Mouse (Mus musculus) CH12.LX (cell line): ENCODE data around the gene Fntb. TPM values are rescaled to one million over a fixed set of nuclear protein-coding genes. Genes with fewer than 3 reads are reported as not detected.

Experiments
- DNase-seq: peaks from one replicate; pipeline ENCODE4 v3.0.0-alpha.2; 2013; ENCODE audit errors: extremely low read depth
- H3K27ac ChIP-seq: 2 replicates; pipeline ENCODE4 v1.5.1; 2012; ENCODE audit warnings: low read depth, mild to moderate bottlenecking, control low read depth, moderate library complexity; ENCODE audit not compliant: insufficient read depth
- H3K27me3 ChIP-seq: replicated peaks from 2 replicates; pipeline ENCODE3; 2012; ENCODE audit warnings: inconsistent platforms
- H3K36me3 ChIP-seq, 2 experiments: replicated peaks in 1 of 2; 2 replicates each; pipeline versions ENCODE3 to v1.6.1; 2012; ENCODE audit warnings: inconsistent platforms in 1 of 2, low read length in 1 of 2, mild to moderate bottlenecking in 1 of 2, mixed read lengths in 1 of 2, moderate library complexity in 1 of 2; ENCODE audit not compliant: control insufficient read depth in 1 of 2, insufficient read depth in 1 of 2
- H3K4me1 ChIP-seq, 2 experiments: 2 replicates each; pipeline ENCODE4 v1.6.1; 2012; ENCODE audit warnings: inconsistent platforms in 1 of 2, moderate library complexity in 1 of 2; ENCODE audit not compliant: insufficient read depth in 2 of 2, control insufficient read depth in 1 of 2
- H3K4me2 ChIP-seq: 2 replicates; pipeline ENCODE4 v1.6.1; 2012; ENCODE audit warnings: low read depth, mild to moderate bottlenecking, control low read depth; ENCODE audit not compliant: poor library complexity, insufficient read depth, severe bottlenecking
- H3K4me3 ChIP-seq, 3 experiments: fragments of 150-350 bp in 1 of 3; sonication (generic) in 1 of 3; replicated peaks in 1 of 3; 2 replicates each; pipeline versions ENCODE3 to v1.5.1; 2011 to 2012; ENCODE audit warnings: low read depth in 2 of 3, low read length in 2 of 3, mild to moderate bottlenecking in 2 of 3, moderate library complexity in 2 of 3, control low read depth in 1 of 3, improper control_type of control experiment in 1 of 3, inconsistent platforms in 1 of 3, mixed read lengths in 1 of 3; ENCODE audit not compliant: poor library complexity in 1 of 3
- H3K79me2 ChIP-seq: replicated peaks from 2 replicates; pipeline ENCODE4 v1.6.1; 2012; ENCODE audit warnings: mild to moderate bottlenecking, moderate library complexity; ENCODE audit not compliant: control insufficient read depth, poor library complexity, insufficient read depth, severe bottlenecking; ENCODE audit errors: extremely low read depth
- H3K9ac ChIP-seq: 2 replicates; pipeline ENCODE4 v1.6.1; 2012; ENCODE audit warnings: low read depth, mild to moderate bottlenecking, control low read depth, moderate library complexity; ENCODE audit not compliant: insufficient read depth
- H3K9me3 ChIP-seq: replicated peaks from 2 replicates; pipeline ENCODE3; 2012; ENCODE audit warnings: low read length, inconsistent platforms, mixed read lengths
- BHLHE40 ChIP-seq: IDR thresholded peaks from 2 replicates; pipeline ENCODE4 v1.6.1; 2011; ENCODE audit warnings: mild to moderate bottlenecking, low read depth, low read length, improper control_type of control experiment
- CHD1 ChIP-seq: IDR thresholded peaks from 2 replicates; pipeline ENCODE4 v1.6.1; 2012; ENCODE audit warnings: low read depth, low read length, improper control_type of control experiment, inconsistent platforms
- CTCF ChIP-seq, 2 experiments: IDR thresholded peaks in 1 of 2; conservative IDR thresholded peaks in 1 of 2; 2 replicates each; pipeline ENCODE4 v1.5.1; 2011 to 2012; ENCODE audit warnings: low read depth in 2 of 2, low read length in 2 of 2, improper control_type of control experiment in 1 of 2, inconsistent platforms in 1 of 2, mild to moderate bottlenecking in 1 of 2, moderate library complexity in 1 of 2
- E2F4 ChIP-seq: IDR thresholded peaks from 2 replicates; pipeline ENCODE4 v1.6.1; 2011; ENCODE audit warnings: low read depth, low read length, improper control_type of control experiment; ENCODE audit not compliant: insufficient replicate concordance
- GABPA ChIP-seq: IDR thresholded peaks from 2 replicates; pipeline ENCODE4 v1.6.1; 2012; ENCODE audit warnings: low read depth, low read length, improper control_type of control experiment, inconsistent platforms; ENCODE audit not compliant: insufficient replicate concordance
- IRF4 ChIP-seq: IDR thresholded peaks from 2 replicates; pipeline ENCODE4 v1.6.1; 2014; ENCODE audit warnings: low read depth, mild to moderate bottlenecking, inconsistent platforms, low read length, improper control_type of control experiment
- JUND ChIP-seq: conservative IDR thresholded peaks from 2 replicates; pipeline ENCODE4 v1.6.1; 2011; ENCODE audit warnings: low read depth, low read length, improper control_type of control experiment
- MAZ ChIP-seq: IDR thresholded peaks from 2 replicates; pipeline ENCODE4 v1.6.1; 2012; ENCODE audit warnings: low read depth, mild to moderate bottlenecking, inconsistent platforms, low read length, improper control_type of control experiment, moderate library complexity
- NELFE ChIP-seq: IDR thresholded peaks from 2 replicates; pipeline ENCODE4 v1.6.1; 2011; ENCODE audit warnings: low read depth, low read length, improper control_type of control experiment
- NRF1 ChIP-seq: IDR thresholded peaks from 2 replicates; pipeline ENCODE4 v1.6.1; 2014; ENCODE audit warnings: low read depth, mild to moderate bottlenecking, inconsistent platforms, low read length, improper control_type of control experiment, moderate library complexity
- PAX5 ChIP-seq: IDR thresholded peaks from 2 replicates; pipeline ENCODE4 v1.6.1; 2012; ENCODE audit warnings: low read length, inconsistent platforms, mixed read lengths
- RAD21 ChIP-seq: IDR thresholded peaks from 2 replicates; pipeline ENCODE4 v1.6.1; 2011; ENCODE audit warnings: low read depth, mild to moderate bottlenecking, low read length, improper control_type of control experiment, moderate library complexity
- RCOR1 ChIP-seq: conservative IDR thresholded peaks from 2 replicates; pipeline ENCODE4 v1.6.1; 2012; ENCODE audit warnings: low read depth, mild to moderate bottlenecking, inconsistent platforms, low read length, improper control_type of control experiment
- SIN3A ChIP-seq: IDR thresholded peaks from 2 replicates; pipeline ENCODE4 v1.6.1; 2012; ENCODE audit warnings: low read length, improper control_type of control experiment, inconsistent platforms
- TBP ChIP-seq: conservative IDR thresholded peaks from 2 replicates; pipeline ENCODE4 v1.6.1; 2011; ENCODE audit warnings: low read depth, low read length, improper control_type of control experiment
- USF1 ChIP-seq: IDR thresholded peaks from 2 replicates; pipeline ENCODE4 v1.6.1; 2014; ENCODE audit warnings: low read depth, mild to moderate bottlenecking, inconsistent platforms, low read length, improper control_type of control experiment
- USF2 ChIP-seq: conservative IDR thresholded peaks from 2 replicates; pipeline ENCODE4 v1.6.1; 2011; ENCODE audit warnings: low read depth, low read length, improper control_type of control experiment
- ZKSCAN1 ChIP-seq: IDR thresholded peaks from 2 replicates; pipeline ENCODE4 v1.6.1; 2012; ENCODE audit warnings: low read depth, inconsistent platforms, low read length, improper control_type of control experiment, borderline replicate concordance
- ZMIZ1 ChIP-seq: IDR thresholded peaks from 2 replicates; pipeline ENCODE4 v1.6.1; 2012; ENCODE audit warnings: low read depth, mild to moderate bottlenecking, inconsistent platforms, low read length, improper control_type of control experiment
- dilution Hi-C: fragments of 300-500 bp; cut with MboI; formaldehyde crosslinking; loops from 2 replicates; pipeline ENCODE4 v1.14.3; 2020; ENCODE audit warnings: low sequenced_read_pairs; ENCODE audit not compliant: extremely low pct_unique_long_range_greater_than_20kb, extremely low pct_ligation_motif_present
- in situ Hi-C: fragments of 300-500 bp; cut with MboI; formaldehyde crosslinking; loops from 3 replicates; pipeline ENCODE4 v1.14.3; 2019; ENCODE audit warnings: low sequenced_read_pairs, low pct_ligation_motif_present, low pct_unique_long_range_greater_than_20kb, mixed read lengths
- polyA plus RNA-seq: library from polyadenylated mRNA; unstranded; fragments of >175 nt; gene quantifications from 2 replicates; pipeline ENCODE4 v1.2.1, GENCODE M21; 2012; ENCODE audit warnings: low read depth; ENCODE audit not compliant: insufficient read length
- total RNA-seq, 2 experiments: library from RNA; depleted of rRNA; stranded (reverse); fragments of 300-350 nt in 1 of 2; fragments of >200 nt in 1 of 2; gene quantifications; 2 replicates each; pipeline ENCODE4 v1.2.3; 2012 to 2014

Gene Fntb
- total and polyA plus RNA-seq, 3 experiments: 5.6 to 19.5 (median 9.2) TPM

GRCm38 (mm10) chr12:76777845-76778244 lies 12.5 kb downstream of the Fntb start:
- Histone ChIP-seq H3K27ac (no peak overlapping the region), H3K79me2 (no peaks in the 10 kb centered on the region), H3K4me2 (no peak overlapping the region), H3K9ac (no peak overlapping the region), H3K4me1 (peaks cover 0 to 10% of the 10 kb centered on the region in 2 experiments; a peak in 2 of 4 replicates), H3K9me3 (no peaks in the 10 kb centered on the region), H3K4me3 (no peak overlapping the region), H3K27me3 (no peaks in the 10 kb centered on the region), H3K36me3 (peaks cover 2 to 59% of the 10 kb centered on the region in 2 experiments)
- peak in 1 of 2 experiments; percentile 16; a peak in 1 of 4 replicates for TF ChIP-seq CTCF (conservative IDR thresholded peaks at IDR 0.05 in 1 of 2, IDR thresholded peaks at IDR 0.05 in 1 of 2; ENCODE audit: low read depth in 2 of 2, low read length in 2 of 2)
- no peak for TF ChIP-seq E2F4
- in situ Hi-C loops: no loop called here
- dilution Hi-C loops: no loop called here
- DNase-seq: no peak

- TF ChIP-seq BHLHE40: no peak
- no peak for TF ChIP-seq USF2
- no peak for TF ChIP-seq NELFE
- TF ChIP-seq ZKSCAN1: no peak
- no peak for TF ChIP-seq ZMIZ1
- no peak for TF ChIP-seq RAD21
- no peak for TF ChIP-seq CTCF (conservative IDR thresholded peaks at IDR 0.05 in 1 of 2, IDR thresholded peaks at IDR 0.05 in 1 of 2; ENCODE audit: low read depth in 2 of 2, low read length in 2 of 2)
- TF ChIP-seq GABPA: no peak
- no peak for TF ChIP-seq PAX5
- TF ChIP-seq SIN3A: no peak
- no peak for TF ChIP-seq JUND
- no peak for TF ChIP-seq NRF1
- TF ChIP-seq TBP: no peak
- TF ChIP-seq CHD1: no peak
- no peak for TF ChIP-seq USF1
- no peak for TF ChIP-seq E2F4
- TF ChIP-seq MAZ: no peak
- no peak for TF ChIP-seq IRF4
- TF ChIP-seq RCOR1: no peak
- TF ChIP-seq, all 38 proteins: peak for 0
- H3K36me3 ChIP-seq: peaks cover 2 to 53% of the 10 kb centered on the region in 2 experiments
These were observed 13.1 kb downstream of the Fntb start for GRCm38 (mm10) chr12:76778305-76779083.

More at GRCm38 (mm10) chr12:76778305-76779083, 13.1 kb downstream of the Fntb start:
- no peak for DNase-seq
- H3K4me2 ChIP-seq: no peak overlapping the region
- no peaks in the 10 kb centered on the region for H3K9me3 ChIP-seq
- H3K79me2 ChIP-seq: no peaks in the 10 kb centered on the region
- H3K4me1 ChIP-seq: peaks cover 0 to 10% of the 10 kb centered on the region in 2 experiments; a peak in 2 of 4 replicates
- H3K27ac ChIP-seq: no peak overlapping the region
- H3K4me3 ChIP-seq: no peak overlapping the region
- dilution Hi-C loops: no loop called here
- no peak overlapping the region for H3K9ac ChIP-seq
- H3K27me3 ChIP-seq: no peaks in the 10 kb centered on the region
- in situ Hi-C loops: no loop called here
